Mouse (Mus musculus) embryonic fibroblast, embryonic 13.5 days (primary cell): ENCODE measurements around the gene Keap1. TPM values are rescaled to one million over a fixed set of nuclear protein-coding genes. Genes with fewer than 3 reads are reported as not detected.
"Not testable (repeated sequence)": the region's sequence is repeated elsewhere in the genome, so short reads cannot be mapped to it uniquely, and the experiment has no call there.

Source experiments
- H3K27ac ChIP-seq: 2 replicates; pipeline ENCODE4 v1.5.1; 2012; ENCODE audit warnings: low read length, control low read depth, inconsistent platforms; ENCODE audit not compliant: insufficient read depth
- H3K4me1 ChIP-seq: 2 replicates; pipeline ENCODE4 v1.6.1; 2011; ENCODE audit warnings: low read length; ENCODE audit not compliant: control insufficient read depth, insufficient read depth
- H3K4me3 ChIP-seq: 2 replicates; pipeline ENCODE4 v1.5.1; 2011; ENCODE audit warnings: mild to moderate bottlenecking, control low read depth, low read length; ENCODE audit not compliant: insufficient read depth
- CTCF ChIP-seq: IDR thresholded peaks from 2 replicates; pipeline ENCODE4 v1.5.1; 2011; ENCODE audit warnings: mild to moderate bottlenecking, control low read depth, low read length, moderate library complexity, borderline replicate concordance; ENCODE audit not compliant: insufficient read depth
- POLR2A ChIP-seq: IDR thresholded peaks from 2 replicates; pipeline ENCODE4 v1.6.1; 2011; ENCODE audit warnings: low read depth, mild to moderate bottlenecking, control low read depth, low read length, moderate library complexity
- polyA plus RNA-seq: library from polyadenylated mRNA; stranded (reverse); fragments of >200 nt; gene quantifications from 2 replicates; pipeline ENCODE4 v1.2.4, GENCODE M21; 2011; ENCODE audit warnings: low read depth; ENCODE audit not compliant: missing spikeins, insufficient read length

Gene Keap1
- polyA plus RNA-seq, 1 experiment = 27.4 TPM

- Histone ChIP-seq H3K27ac (no peak overlapping the region), H3K4me3 (no peak overlapping the region)
- TF ChIP-seq CTCF (no peak), POLR2A (no peak)
Measured at GRCm38 (mm10) chr9:21204528-21205272, 34.5 kb downstream of the Keap1 start.

GRCm38 (mm10) chr9:21204156-21204527, 35.0 kb downstream of the Keap1 start:
- Histone ChIP-seq H3K4me1 (no peaks in the 10 kb centered on the region), H3K4me3 (no peak overlapping the region), H3K27ac (no peak overlapping the region)
- no peak for TF ChIP-seq POLR2A
- TF ChIP-seq CTCF = no peak

More at GRCm38 (mm10) chr9:21204528-21205272, 34.5 kb downstream of the Keap1 start:
- no peaks in the 10 kb centered on the region for H3K4me1 ChIP-seq

GRCm38 (mm10) chr9:21198960-21199359, 40.2 kb downstream of the Keap1 start:
- H3K4me3 ChIP-seq = no peak overlapping the region
- TF ChIP-seq POLR2A (no peak), CTCF (no peak)
- no peak overlapping the region for H3K27ac ChIP-seq
- H3K4me1 ChIP-seq = peaks cover 6% of the 10 kb centered on the region; the same call in 1 of the 2 replicates

- Histone ChIP-seq H3K4me3 (no peak overlapping the region), H3K27ac (no peak overlapping the region), H3K4me1 (peaks cover 6% of the 10 kb centered on the region; the same call in 1 of the 2 replicates)
- no peak for TF ChIP-seq CTCF
- no peak for TF ChIP-seq POLR2A
Measured at GRCm38 (mm10) chr9:21197981-21198380, 41.2 kb downstream of the Keap1 start.

GRCm38 (mm10) chr9:21196521-21197433, 42.4 kb downstream of the Keap1 start:
- peaks cover 6% of the 10 kb centered on the region; the same call in 1 of the 2 replicates for H3K4me1 ChIP-seq
- no peak overlapping the region for H3K4me3 ChIP-seq
- no peak overlapping the region for H3K27ac ChIP-seq
- no peak for TF ChIP-seq POLR2A
- no peak for TF ChIP-seq CTCF

GRCm38 (mm10) chr9:21195736-21196505, 43.2 kb downstream of the Keap1 start:
- H3K27ac ChIP-seq = peak overlapping the region; percentile 0; the same call in 1 of the 2 replicates
- not testable (repeated sequence) for H3K4me1 ChIP-seq, H3K4me3 ChIP-seq

GRCm38 (mm10) chr9:21194787-21195493, 44.2 kb downstream of the Keap1 start:
- Histone ChIP-seq H3K4me1 (peaks cover 6% of the 10 kb centered on the region; the same call in 1 of the 2 replicates), H3K4me3 (no peak overlapping the region), H3K27ac (0 out of 2 replicates have a peak overlapping the region, but pooled peaks have one; percentile 0)
- no peak for TF ChIP-seq CTCF
- TF ChIP-seq POLR2A = no peak

- Histone ChIP-seq H3K4me3 (no peak overlapping the region), H3K4me1 (peaks cover 6% of the 10 kb centered on the region; the same call in 1 of the 2 replicates), H3K27ac (no peak overlapping the region)
- TF ChIP-seq POLR2A (no peak), CTCF (no peak)
Measured at GRCm38 (mm10) chr9:21193786-21194185, 45.4 kb downstream of the Keap1 start.

- TF ChIP-seq CTCF = no peak
- no peak for TF ChIP-seq POLR2A
- Histone ChIP-seq H3K27ac (no peak overlapping the region), H3K4me3 (no peak overlapping the region), H3K4me1 (peaks cover 4% of the 10 kb centered on the region; the same call in 1 of the 2 replicates)
Measured at GRCm38 (mm10) chr9:21190670-21191069, 48.5 kb downstream of the Keap1 start.
